Mouse (Mus musculus) NIH3T3 (cell line): ENCODE results near the gene Btbd6.

Experiments used
- DNase-seq: peaks from one replicate; pipeline ENCODE4 v3.0.0-alpha.2; 2012; ENCODE audit warnings: low read depth

Btbd6 gene

DNA sequence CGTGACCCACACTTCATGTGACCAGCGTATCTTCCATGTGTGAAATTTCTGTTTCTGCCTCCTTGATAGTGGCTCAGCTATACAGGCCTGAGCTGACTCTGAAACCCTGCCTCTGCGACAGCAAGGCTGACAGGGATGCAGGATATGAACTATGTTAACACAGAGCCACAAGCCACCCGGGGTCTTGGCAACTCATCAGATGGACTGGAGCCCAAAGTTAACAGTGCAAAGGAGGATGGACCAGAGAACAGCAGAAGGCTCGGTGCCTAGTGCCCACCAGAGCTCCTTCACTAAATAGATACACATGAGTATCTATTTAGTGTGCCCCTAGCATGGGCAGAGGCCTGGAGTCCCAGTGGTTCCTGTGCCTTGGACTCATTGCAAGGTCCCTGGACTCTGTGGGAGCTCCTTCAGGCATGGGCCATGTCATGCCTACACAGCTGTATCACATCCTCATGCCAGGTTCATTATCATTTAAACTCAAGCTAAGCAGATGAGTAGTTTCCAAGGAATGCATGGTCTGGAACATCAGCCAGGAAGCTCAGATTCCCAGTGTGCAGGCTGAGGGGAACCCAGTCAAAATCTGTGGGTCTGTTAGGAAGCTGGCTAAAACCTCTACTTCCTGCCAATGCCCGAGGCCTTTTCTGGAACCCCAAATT is 35.5 kb downstream of the Btbd6 start:
- peak; percentile 80 for DNase-seq

DNA sequence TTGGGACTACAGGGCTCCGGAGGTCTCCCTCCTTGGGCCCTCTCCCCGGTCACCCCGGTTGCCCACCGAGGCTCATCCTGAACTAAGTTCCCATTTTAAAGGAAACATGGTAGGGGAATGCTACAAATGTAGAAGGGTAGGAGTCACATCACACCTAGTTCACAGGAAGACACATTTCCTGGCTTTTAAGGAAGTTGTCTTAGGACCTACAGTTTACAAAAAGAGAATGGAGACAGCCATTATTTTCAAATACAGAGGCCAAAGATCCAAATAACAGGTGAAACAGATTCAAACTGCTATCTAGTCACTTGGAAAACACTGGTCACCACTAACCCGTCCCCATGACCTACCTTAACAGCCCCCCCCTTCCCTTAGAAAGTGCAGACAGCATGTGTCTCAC is 36.2 kb downstream of the Btbd6 start:
- no peak for DNase-seq

- peak; percentile 38 for DNase-seq
Measured at GRCm38 (mm10) chr12:113013021-113013491, 36.8 kb downstream of the Btbd6 start.

GRCm38 (mm10) chr12:113013604-113014558 is 37.6 kb downstream of the Btbd6 start, which contains the start of gene Pacs2:
TSS of gene Pacs2 (plus strand) at chr12:113014508.
- peak; percentile 97 for DNase-seq

GRCm38 (mm10) chr12:113014561-113015556 is 38.6 kb downstream of the Btbd6 start:
- peak; percentile 32 for DNase-seq

DNA sequence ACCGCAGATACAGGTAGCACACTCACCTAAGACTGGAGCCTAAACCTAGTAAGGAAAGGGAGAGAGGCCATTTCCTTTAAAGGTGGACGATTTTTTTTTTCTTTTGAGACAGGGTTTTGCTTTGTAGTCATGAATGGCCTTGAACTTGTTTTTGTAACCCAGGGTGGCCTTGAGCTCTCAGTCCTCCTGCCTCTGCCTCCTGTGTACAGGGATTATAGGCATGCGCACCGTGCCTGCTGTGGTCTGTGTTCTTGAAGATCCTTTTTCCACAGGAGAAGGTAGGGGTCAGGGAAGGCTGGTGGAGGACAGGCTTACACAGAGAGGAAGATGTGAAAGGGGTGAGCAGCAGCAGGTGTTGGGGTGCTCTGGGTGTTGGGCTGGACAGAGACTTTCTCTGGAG is 39.7 kb downstream of the Btbd6 start:
- DNase-seq = no peak

- no peak for DNase-seq
Measured at GRCm38 (mm10) chr12:113016976-113017375, 40.7 kb downstream of the Btbd6 start.

GRCm38 (mm10) chr12:113017429-113017984 is 41.2 kb downstream of the Btbd6 start:
- no peak for DNase-seq

DNA sequence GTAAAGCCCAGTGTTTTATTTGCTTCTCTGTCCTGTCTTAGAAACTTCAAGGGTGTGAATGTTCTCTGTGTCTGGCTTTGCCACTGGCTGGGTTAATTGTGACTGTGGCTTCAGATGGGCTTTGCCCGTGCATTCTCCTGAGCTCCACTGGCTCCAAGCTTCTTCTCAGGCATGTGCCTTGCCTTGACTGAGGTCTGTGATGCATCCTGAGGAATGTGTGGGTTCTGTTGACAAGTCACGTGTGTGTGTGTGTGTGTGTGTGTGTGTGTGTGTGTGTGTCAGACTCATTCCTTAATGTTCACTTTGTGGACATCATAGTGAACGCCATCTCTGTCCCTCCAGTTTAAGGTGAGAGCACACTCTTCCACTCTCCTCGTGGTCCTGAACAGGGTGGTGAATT is 42.5 kb downstream of the Btbd6 start:
- DNase-seq = no peak

DNA sequence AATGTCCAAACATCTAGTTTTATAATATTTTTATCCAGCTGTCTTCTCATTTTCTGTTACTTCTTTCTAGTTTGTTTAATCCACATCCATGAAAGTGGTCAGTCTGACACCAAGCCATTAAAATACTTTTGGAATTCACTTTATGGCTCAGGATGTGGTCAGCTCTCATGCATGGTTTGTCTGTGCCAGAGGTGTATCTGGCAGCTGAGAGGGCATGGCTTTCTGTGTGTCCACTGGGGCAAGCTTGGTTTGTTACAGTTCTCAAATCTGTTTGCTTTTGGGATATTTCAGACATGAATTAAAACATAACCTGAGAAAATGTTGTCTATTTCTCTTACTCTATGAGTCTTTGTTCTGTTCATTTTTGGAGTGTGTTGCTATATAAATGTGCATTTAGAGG is 45.2 kb downstream of the Btbd6 start:
- no peak for DNase-seq

DNA sequence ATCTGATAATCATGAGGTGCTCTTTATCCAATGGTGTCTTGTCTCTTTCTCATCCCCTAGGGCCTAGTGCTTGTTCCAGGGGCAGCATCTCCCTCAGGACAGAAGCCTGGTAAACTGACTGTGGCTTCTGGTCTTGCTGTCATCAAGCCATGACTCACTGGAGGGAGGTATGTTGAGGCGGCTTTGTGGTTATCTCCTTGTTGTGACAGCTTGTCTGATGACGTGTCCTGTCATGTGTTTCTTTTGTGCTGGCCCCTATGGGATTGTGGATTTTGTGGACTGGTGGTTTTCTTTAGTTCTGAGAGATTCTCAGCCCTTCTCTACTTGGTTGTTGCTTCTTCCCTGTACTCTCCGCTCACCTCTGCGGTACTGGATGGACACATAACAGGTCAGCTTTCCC is 46.8 kb downstream of the Btbd6 start:
- peak; percentile 68 for DNase-seq

- DNase-seq = peak; percentile 21
Measured at GRCm38 (mm10) chr12:113026557-113026956, 50.3 kb downstream of the Btbd6 start.

- peak; percentile 19 for DNase-seq
Measured at GRCm38 (mm10) chr12:113027495-113027894, 51.2 kb downstream of the Btbd6 start.

GRCm38 (mm10) chr12:113028067-113028466 is 51.8 kb downstream of the Btbd6 start:
- DNase-seq = no peak
